Mouse (Mus musculus) monocyte, adult 5-6 weeks (primary cell): Measurements from ENCODE around the gene Xlr4a. TPM values are rescaled to one million over a fixed set of nuclear protein-coding genes. Genes with fewer than 3 reads are reported as not detected.
"Not testable (repeated sequence)": the region's sequence is repeated elsewhere in the genome, so short reads cannot be mapped to it uniquely, and the experiment has no call there.

ENCODE experiments used
- ATAC-seq: fragments of 153-309, 156-312 bp; replicated peaks from 2 replicates; pipeline ENCODE4 v1.8.0; 2017; ENCODE audit warnings: mild to moderate bottlenecking; ENCODE audit not compliant: low TSS enrichment, insufficient number of reproducible peaks, severe bottlenecking, poor library complexity, low FRiP score
- total RNA-seq: library from RNA; stranded (forward); fragments of 200-1000, 200-491, 200-594 nt; gene quantifications from 3 replicates; pipeline ENCODE4 v1.2.3, GENCODE M21; 2017

Gene Xlr4a
- total RNA-seq, result 10.5 to 20.8 TPM (median 17.3 TPM) in 3 replicates

DNA sequence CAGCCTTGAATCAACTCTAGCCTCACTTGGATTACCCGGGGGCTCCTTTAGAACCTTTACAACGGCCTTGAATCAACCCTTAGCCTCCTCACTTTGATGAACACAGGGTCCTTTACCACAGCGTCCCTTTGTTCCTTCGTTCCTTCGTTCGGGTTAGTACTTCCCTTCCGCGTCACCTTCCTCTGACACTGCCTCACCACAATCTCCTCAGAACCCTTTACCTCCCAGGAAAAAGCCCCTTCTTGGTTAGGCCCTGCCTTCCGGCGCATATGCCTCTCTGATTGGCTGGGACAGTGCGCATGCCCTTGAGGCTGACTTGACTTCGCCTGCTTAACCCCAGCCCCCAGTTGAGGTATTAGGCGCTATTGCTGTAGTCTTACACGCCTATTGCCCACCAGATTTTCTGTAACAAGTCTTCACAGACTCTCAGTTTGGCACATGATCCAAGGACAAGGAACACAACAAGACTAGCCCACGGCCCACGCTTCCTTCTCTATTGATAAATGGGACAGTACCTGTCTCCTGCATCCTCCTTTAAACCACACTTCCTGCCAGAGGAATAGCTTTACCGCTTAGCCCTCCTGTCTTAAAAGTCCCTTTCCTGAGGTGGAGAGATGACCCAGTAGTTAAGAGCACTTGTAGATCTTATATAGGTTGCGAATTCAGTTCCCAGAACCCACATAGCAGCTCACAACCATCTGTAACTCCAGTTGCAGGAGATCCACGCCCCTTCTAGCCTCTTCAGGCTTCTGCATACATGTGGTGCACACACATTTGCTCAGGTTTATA lies at the start of gene Xlr4a:
Gene Xlr4a, minus strand, starts transcription at position 212 of the 789 bp plus-strand sequence.
- not testable (repeated sequence) for ATAC-seq

DNA sequence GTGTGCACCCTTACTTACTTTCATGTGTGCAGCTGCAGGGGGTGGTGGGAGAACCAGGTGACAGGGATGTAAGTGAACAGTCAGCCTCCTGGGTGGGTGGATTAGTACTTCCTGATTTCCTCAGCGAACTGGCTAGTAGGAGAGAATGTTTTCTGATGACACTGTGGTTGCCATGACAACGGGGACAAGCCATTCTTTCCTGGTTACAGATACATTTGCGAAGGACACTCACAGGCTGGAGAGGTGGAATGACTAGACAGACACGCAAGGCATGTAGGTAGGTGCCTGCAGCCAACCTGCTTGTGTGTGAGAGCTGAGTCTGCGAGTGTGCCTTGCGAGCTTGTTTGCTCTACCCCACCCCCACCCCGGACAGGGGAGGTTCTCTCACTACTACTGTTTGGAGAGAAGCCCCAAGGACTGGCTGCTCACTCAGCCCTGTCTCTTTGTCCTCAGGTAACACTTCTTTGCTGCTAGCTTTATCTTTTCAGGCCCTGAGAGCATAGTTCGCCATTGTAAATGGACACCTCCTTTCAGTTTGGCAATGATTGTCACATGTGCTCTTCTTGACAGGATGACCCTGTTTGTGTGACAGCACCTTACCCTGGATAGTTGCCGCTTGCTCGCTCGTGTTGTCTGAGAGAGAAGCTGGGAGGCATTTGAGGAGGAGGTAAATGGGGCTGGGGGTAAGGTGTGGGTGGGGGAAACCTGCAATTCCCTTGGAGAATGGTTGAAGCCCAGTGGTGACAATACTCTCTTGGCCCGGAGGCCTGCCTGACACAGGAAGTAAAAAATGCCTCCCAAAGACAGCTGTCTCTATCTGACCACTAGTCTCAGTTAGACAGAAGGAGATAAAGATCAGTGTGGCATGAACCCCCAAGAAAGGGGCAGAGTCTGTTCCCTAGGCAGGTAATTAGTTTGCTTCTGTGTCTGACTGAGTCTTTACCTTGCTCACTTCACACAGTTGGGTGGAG lies 40.9 kb upstream of the Xlr4a start:
- not testable (repeated sequence) for ATAC-seq

DNA sequence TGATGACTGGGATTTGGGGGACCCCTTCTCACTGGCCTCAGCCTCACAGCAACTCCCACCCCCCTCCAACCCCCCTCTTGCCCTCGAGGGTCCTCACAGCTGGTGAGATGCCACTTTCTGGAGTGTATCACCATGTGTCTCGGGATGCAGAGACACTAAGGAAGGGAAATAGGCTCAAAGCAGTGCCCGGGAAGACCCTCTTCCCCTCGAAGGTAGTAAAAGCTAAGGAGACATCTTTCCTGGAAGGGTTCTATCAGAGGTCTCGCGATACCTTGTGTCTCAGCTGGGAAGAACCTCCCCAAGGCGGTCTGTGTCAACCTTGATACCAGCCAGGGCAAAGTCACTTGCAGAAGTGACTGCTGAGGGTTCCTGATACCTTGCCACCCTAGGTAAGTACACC lies 34.5 kb upstream of the Xlr4a start, which contains the start of gene Gm14685:
Gene Gm14685, plus strand, starts transcription at position 301 of the 400 bp plus-strand sequence.
- not testable (repeated sequence) for ATAC-seq

DNA sequence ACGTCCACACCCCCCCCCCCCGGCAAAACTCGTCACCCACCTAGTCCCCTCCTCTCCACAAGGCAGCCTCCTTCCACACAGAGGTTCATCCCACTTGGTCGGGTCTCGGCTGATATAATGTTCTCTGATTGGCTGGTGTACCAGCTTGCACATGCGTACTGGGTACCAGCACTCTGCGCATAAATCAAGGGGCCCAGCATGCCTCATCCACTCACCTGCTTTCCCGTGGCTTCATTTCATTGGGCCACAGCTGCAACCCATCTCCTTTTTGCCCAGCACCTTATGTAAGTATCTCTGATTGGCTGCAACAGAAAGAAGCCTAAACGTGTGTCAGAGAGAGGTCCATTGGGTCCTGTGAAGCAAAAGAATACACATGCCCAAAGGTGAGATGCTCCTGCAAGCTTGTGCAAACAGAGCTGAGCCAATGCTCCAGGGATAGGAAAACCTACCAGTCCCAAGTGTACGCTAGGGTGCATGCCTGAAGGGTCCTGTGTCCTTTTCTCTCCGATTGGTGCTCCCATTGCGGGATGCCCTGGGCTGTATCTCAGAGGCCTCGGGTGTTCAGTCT lies 14.7 kb upstream of the Xlr4a start, which contains the start of gene Xlr3a:
Gene Xlr3a, minus strand, starts transcription at position 155 of the 568 bp plus-strand sequence.
- not testable (repeated sequence) for ATAC-seq

DNA sequence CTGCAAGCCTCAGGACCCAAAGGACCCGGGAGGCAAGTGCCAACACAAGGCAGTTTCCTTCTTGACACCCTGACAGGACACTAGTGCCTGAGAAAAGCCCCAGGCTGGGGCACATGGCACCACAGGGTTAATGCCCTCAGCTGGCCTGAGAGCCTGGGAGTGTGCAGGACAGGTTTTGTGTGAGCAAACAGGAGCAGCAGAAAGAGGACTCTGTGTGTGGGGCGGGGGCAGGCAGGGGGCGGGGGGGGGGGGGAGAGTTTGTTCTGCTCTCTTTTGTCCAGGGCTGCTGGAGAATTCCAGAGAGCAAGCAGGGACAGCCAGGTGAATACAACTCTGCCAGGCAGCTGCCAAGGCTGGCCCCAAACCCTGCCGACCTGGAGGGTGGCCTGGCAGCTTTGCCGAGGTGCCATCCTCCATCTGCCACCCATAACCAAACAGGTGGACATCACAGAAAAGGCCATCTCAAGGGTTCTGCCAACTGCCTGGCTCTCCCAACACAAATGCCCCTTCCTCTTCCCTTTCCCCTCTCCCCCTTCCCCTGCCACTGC lies 15.4 kb downstream of the Xlr4a start:
- not testable (repeated sequence) for ATAC-seq

DNA sequence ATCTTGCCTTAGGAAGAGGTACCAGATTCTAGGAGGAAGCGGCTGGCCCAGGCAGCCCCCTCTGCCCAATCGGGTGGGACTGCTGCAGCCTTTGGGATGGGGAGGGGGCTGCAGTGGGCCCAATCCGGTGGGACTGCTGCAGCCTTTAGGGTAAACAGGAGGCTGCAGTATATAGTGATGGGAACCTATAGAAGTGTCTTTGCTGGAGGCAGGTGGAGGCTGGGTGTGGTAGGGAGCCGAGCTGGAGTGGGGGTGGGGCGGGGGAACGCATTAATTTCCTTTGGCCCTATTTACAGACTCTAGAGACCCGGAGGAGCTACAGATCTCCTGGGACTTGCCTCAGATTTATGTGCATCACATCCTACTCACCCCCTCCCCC lies 17.9 kb downstream of the Xlr4a start, which contains the start of gene Pnma3:
Gene Pnma3, plus strand, starts transcription at position 373 of the 379 bp plus-strand sequence.
- no peak for ATAC-seq

DNA sequence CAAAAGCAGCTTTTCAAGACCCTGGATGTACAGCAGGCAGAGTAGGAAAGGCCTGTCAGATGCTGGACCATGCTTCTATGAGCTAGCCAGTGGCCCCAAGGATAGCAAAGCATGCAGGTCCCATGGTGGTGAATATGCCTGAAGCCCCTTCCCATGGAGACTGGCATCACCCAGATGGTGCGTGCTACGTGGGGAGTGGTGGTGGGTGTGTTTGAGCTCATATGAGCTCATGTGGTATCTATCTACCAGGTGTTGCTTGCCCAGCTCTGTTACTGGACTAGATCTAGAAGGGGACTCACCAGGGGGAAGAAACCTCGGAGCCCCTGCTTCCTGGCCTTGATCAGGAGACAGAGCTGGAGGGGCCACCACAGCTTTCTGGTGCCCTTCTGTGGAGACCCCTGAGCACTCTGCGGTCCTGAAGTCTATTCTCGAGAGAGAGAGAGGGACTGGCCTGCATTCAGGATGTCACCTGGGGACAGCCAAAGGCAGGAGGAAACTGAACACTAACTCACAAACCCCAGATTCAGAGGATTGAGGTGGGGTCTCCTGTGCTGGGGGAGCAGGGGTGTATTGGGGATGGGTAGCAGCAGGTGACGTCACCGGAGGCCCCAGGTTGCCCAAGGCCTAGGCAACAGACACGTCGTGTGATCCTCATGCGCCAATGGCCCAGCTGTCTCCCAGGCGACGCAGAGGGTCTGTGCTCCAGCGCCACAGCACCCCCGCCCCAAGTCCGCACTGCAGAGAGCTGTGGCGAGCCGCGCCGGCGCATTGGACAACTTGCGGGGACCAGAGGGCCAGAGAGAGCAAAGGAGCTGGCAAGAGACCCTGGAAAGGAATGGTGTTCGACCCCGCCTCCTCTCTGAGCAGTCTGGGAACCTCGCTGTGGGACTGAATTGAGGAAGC lies 18.5 kb downstream of the Xlr4a start:
- ATAC-seq, result no peak

DNA sequence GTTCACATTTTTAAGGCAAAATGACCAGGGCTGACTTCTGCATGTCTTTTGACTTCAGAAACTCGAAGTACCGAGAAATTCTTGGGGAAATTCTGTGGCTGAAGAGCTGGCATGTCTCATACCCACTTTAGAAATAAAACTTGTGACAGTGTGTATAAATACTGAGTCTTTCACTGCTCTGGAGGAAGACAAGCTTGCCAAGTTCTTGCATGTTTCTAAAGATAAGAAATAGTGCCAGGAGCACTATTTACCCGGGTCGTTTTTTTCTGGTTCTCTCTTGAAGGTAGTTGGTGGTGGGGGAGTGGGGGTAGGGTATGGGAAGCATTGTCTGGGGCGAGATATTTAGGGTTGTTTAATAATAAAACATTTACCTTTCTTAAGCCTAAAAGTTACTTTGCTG lies 20.0 kb downstream of the Xlr4a start:
- no peak for ATAC-seq

DNA sequence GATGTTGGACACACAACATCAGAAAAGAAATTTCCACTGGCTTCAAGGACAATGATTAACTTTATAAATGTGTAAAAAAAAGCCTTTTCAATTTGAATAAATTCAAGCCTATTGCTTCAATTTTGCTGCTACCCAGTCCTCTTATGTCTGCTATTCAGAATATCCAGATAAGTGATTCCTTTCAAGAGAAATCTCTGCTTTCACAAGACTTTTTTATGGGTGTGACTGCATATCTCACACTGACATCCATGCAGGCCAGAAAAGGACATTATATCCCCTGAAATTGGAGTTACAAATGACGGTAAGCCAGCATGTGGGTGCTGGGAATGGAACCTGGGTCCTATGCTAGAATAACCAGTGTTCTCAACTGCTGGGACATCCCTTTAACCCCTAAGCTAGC lies 20.8 kb downstream of the Xlr4a start:
- ATAC-seq, result no peak

DNA sequence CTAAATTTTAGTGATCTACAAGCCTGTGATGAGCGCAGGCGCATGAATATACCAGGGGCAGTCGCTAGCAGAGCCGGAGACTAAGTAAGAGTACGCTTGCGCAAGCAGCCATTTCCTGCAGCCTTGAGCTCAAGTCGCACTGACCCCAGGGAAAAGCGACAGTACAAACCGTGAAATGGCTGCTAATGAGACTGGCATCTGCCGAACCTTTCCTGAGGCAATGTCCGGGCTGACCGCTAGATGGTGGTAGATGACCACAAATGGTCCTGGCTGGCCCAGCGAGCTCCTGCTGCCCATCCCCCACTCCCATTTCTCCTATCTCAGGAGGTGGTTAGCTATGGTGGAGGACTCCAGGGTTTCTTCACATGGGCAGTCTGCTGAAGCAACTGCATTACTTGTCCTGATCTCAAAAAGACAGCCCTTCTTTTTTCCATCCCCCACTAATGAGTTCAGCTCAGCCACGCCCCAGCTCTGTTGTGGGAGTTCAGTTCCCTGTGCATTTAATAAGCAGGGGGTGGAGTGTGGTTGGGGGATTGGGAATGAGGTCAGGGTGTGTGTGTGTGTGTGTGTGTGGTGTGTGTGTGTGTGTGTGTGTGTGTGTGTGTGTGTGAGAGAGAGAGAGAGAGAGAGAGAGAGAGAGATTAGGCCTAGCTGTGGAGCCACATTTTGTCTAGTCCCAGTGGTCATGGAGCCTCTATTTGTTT lies 28.3 kb downstream of the Xlr4a start:
- ATAC-seq, result peak; percentile 99

DNA sequence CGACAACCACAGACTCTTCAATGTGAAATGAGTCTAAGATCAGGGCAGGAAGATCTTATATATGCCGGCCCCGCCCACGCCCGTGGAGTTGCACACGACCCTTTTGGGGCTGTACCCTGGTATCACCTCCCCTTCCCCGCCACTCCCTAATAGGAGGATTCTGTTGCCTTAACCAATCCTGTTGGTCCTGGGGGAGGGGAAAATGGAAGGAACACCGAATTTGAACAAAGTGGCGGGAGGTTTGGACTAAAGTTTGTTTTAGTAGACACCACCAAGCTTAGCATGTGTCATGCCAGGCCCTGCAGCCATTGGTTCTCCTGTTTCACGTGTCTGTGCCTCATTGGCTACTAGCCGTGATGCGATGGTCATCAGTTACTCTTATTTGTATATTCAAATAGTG lies 42.6 kb downstream of the Xlr4a start:
- ATAC-seq, result no peak

DNA sequence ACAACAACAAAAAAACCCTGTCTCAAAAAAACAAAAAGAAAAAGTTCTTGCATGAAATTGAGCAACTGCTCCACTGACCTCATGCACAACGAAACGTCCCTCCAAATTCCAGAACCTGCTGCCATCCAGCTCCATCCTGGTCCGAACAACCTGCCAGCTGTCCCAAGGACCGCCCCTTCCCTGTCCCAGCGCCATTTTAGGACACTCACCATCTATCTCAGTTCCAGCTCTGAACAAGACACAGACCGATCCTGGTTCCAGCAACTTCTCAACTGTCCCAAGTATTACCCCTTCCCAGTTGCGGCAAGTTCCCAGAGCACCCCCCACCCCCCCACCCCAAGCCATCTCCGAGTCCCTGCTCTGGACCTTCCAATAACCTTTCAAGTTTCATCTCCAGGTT lies 43.4 kb downstream of the Xlr4a start:
- ATAC-seq, result no peak

DNA sequence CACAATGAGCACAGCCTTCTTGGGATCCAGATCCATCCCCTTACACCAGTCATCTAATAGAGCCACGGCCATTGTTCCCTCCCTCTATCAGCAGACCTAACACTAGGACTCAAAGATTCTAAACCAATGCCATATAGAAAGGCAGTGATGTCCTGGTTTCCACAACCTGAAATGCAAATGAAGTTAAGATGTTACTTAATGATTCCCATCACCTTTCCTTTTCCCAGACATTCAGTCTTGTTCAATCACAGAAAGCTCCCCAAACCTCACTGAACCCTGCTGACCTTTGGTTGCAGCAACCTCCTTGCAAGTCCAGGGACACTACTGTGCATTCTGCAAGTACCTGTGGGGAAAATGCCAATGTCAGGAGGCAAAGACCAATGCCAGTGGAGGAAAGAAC lies 45.3 kb downstream of the Xlr4a start, which contains the start of gene Pnma5:
Gene Pnma5, minus strand, starts transcription at position 101 of the 400 bp plus-strand sequence.
- no peak for ATAC-seq
